8 mouse cellular contexts compared by ENCODE assay signal in the genomic region with DNA sequence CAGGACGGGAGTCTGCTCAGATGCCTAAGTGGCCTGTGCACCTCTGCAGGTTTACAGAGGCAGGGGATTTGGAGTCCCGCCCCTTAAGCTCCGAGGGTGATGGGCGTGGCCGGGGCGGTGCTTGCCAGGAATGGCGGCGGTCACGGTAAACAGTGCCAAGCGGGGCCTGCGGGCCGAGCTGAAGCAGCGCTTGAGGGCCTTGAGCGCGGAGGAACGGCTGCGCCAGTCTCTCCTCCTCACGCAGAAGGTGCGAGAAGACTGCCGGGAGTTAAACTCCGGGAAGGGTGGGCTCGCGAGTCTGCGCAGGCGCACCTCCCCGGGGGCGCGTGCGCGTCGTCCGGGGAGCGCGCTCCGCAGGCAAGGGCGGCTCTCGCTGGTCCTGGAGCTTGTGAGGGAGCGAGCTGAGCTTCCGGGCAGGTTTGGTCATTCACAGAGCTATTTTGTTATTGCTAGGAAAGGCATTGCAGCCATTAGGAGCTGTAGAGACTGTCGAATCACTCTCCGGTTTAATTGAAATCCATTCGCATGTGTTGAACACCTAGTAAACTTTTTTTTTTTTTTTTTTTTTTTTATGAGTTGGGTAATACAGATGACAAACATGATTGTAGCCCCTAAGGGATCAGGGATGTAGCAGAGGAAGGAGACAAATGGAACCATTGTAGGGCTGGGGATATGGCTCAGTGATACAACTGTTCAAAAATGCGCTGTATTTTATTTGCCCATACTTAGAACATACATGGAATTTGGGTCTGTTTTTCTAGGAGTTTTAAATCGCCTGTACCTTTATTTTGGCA. TPM values are rescaled to one million over a fixed set of nuclear protein-coding genes. Genes with fewer than 3 reads are reported as not detected.
A peak's percentile ranks its signal among the peaks of the same experiment; 100 is the strongest.
DNase-seq lines count a peak whose midpoint lies in the region; ATAC-seq and TF ChIP-seq lines count a peak whose summit lies in the region.
"Not testable (repeated sequence)": the region's sequence is repeated elsewhere in the genome, so short reads cannot be mapped to it uniquely, and the experiment has no call there.

No protein-coding gene starts in this region.

- ATAC-seq in forebrain, postnatal 0 days, result peak; percentile 95
- ATAC-seq in liver, embryonic 14.5 days (ENCODE audit: insufficient read depth), result peak; percentile 94
- ATAC-seq in stomach, embryonic 16.5 days (ENCODE audit: insufficient read depth, low FRiP score), result peak; percentile 96

- not testable (repeated sequence) for H3K27me3 ChIP-seq in E14TG2a.4 (ENCODE audit: insufficient read depth, low read length); forebrain, postnatal 0 days (ENCODE audit: insufficient read depth, low read length); liver, embryonic 14.5 days (ENCODE audit: control insufficient read depth, insufficient read depth, low read length); stomach, embryonic 16.5 days (ENCODE audit: control insufficient read depth, insufficient read depth, low read length)

- not testable (repeated sequence) for TF ChIP-seq EP300 in liver, embryonic 14.5 days (IDR thresholded peaks at IDR 0.05; ENCODE audit: low read depth)

- 7% methylated on average over 9 of the region's 44 CpGs for WGBS in forebrain, postnatal 0 days
- WGBS in liver, embryonic 14.5 days (ENCODE audit: insufficient replicate concordance), result 10% methylated on average over 4 of the region's 44 CpGs
- WGBS in stomach, embryonic 16.5 days, result 5% methylated on average over 8 of the region's 44 CpGs

- not testable (repeated sequence) for H3K9me3 ChIP-seq in E14TG2a.4 (ENCODE audit: low read length); forebrain, postnatal 0 days (ENCODE audit: low read length); liver, embryonic 14.5 days (ENCODE audit: control insufficient read depth, low read length); stomach, embryonic 16.5 days (replicated peaks; ENCODE audit: control insufficient read depth, low read length)

- intact Hi-C loops in heart, postnatal 25 days (cut with DNase I), result not testable (repeated sequence)

- peak overlapping the region; percentile 45 for H3K4me2 ChIP-seq in forebrain, postnatal 0 days (ENCODE audit: low read depth)
- H3K4me2 ChIP-seq in liver, embryonic 14.5 days (ENCODE audit: low read depth), result peak overlapping the region; percentile 54
- H3K4me2 ChIP-seq in stomach, embryonic 16.5 days (ENCODE audit: low read depth, low read length), result peak overlapping the region; percentile 47

- H3K9ac ChIP-seq in forebrain, postnatal 0 days, result 0 out of 2 replicates have a peak overlapping the region, but pooled peaks have one; percentile 25
- H3K9ac ChIP-seq in liver, embryonic 14.5 days (replicated peaks), result peak overlapping the region; percentile 34; the same call in 1 of the 2 replicates
- H3K9ac ChIP-seq in stomach, embryonic 16.5 days (ENCODE audit: low read length), result peak overlapping the region; percentile 46

- peak; percentile 91 to 92 for DNase-seq in cerebellum, adult 18-20 months
- peak; percentile 35 for DNase-seq in forebrain, postnatal 0 days
- DNase-seq in heart, postnatal 25 days (ENCODE audit: low spot score), result peak; percentile 84
- peak; percentile 83 to 90 for DNase-seq in kidney, postnatal 4 days
- not testable (repeated sequence) for DNase-seq in liver, embryonic 14.5 days (ENCODE audit: low read depth in 3 of 3, low spot score in 3 of 3)
- DNase-seq in natural killer cell, adult 2 months (ENCODE audit: low spot score in 2 of 2), result peak; percentile 87 to 88

- H3K4me3 ChIP-seq in E14TG2a.4 (replicated peaks; ENCODE audit: low read length), result peak overlapping the region; percentile 41; the same call in 1 of the 2 replicates
- H3K4me3 ChIP-seq in forebrain, postnatal 0 days (ENCODE audit: low read depth, low read length), result peak overlapping the region; percentile 26
- H3K4me3 ChIP-seq in liver, embryonic 14.5 days (ENCODE audit: insufficient read depth in 1 of 2, low read depth in 2 of 2, low read length in 2 of 2), result peak overlapping the region; percentile 39 to 56
- peak overlapping the region; percentile 37 for H3K4me3 ChIP-seq in stomach, embryonic 16.5 days (replicated peaks; ENCODE audit: low read length)

- H3K4me1 ChIP-seq in E14TG2a.4 (replicated peaks; ENCODE audit: low read depth, low read length); forebrain, postnatal 0 days (ENCODE audit: insufficient read depth); liver, embryonic 14.5 days (replicated peaks; ENCODE audit: control insufficient read depth in 2 of 2, insufficient read depth in 2 of 2, low read length in 1 of 2); stomach, embryonic 16.5 days (ENCODE audit: control insufficient read depth, insufficient read depth, low read length): not testable (repeated sequence)

- not testable (repeated sequence) for H3K36me3 ChIP-seq in E14TG2a.4 (ENCODE audit: insufficient read depth, low read length); forebrain, postnatal 0 days (ENCODE audit: insufficient read depth); liver, embryonic 14.5 days (replicated peaks; ENCODE audit: control insufficient read depth, insufficient read depth, low read depth); stomach, embryonic 16.5 days (ENCODE audit: control insufficient read depth, insufficient read depth, low read length)

- TF ChIP-seq CTCF in E14TG2a.4 (conservative IDR thresholded peaks at IDR 0.05; ENCODE audit: low read length); forebrain, postnatal 0 days (IDR thresholded peaks at IDR 0.05; ENCODE audit: low read depth); liver, embryonic 14.5 days (IDR thresholded peaks at IDR 0.05; ENCODE audit: low read depth): not testable (repeated sequence)

- 0 out of 2 replicates have a peak overlapping the region, but pooled peaks have one; percentile 54 for H3K27ac ChIP-seq in forebrain, postnatal 0 days (ENCODE audit: low read depth, low read length)
- H3K27ac ChIP-seq in liver, embryonic 14.5 days, result not testable (repeated sequence)
- H3K27ac ChIP-seq in stomach, embryonic 16.5 days (ENCODE audit: low read length), result peak overlapping the region; percentile 66; the same call in 1 of the 2 replicates

RNA-seq across cellular contexts. Expression of a gene that starts 0.8 kb away (rescaled TPM):
- total RNA-seq in forebrain, postnatal 0 days (2014; rRNA removed), result 3.2 and 5.7 TPM in 2 replicates
- polyA plus RNA-seq in forebrain, postnatal 0 days (2015; fragmentation: Nextera tagmentation; extraction: Ambion mirVana), result 15.1 and 17.8 TPM in 2 replicates
- 10 to 100 TPM; 13.2 to 16.1 TPM for total RNA-seq in heart, postnatal 25 days (2021)
- polyA plus RNA-seq in liver, embryonic 14.5 days (2012; rRNA removed), result 4.9 and 8.1 TPM in 2 replicates
- polyA plus RNA-seq in liver, embryonic 14.5 days (2014; fragmentation: Nextera tagmentation; extraction: Ambion mirVana), result 11.7 and 13.8 TPM in 2 replicates
- polyA plus RNA-seq in stomach, embryonic 16.5 days (2015; fragmentation: Nextera tagmentation; extraction: Ambion mirVana), result 26.9 and 30.8 TPM in 2 replicates

RNA-seq across cellular contexts. Expression of a gene that starts 12.1 kb away (rescaled TPM):
- not detected in 2 replicates for total RNA-seq in forebrain, postnatal 0 days (2014; rRNA removed)
- polyA plus RNA-seq in forebrain, postnatal 0 days (2015; fragmentation: Nextera tagmentation; extraction: Ambion mirVana), result 0.68 and 1.3 TPM in 2 replicates
- not detected for total RNA-seq in heart, postnatal 25 days (2021)
- not detected in 2 replicates for polyA plus RNA-seq in liver, embryonic 14.5 days (2012; rRNA removed)
- polyA plus RNA-seq in liver, embryonic 14.5 days (2014; fragmentation: Nextera tagmentation; extraction: Ambion mirVana), result 0.27 TPM in 1 of 2 replicates, not detected in the other
- 1.0 and 1.7 TPM in 2 replicates for polyA plus RNA-seq in stomach, embryonic 16.5 days (2015; fragmentation: Nextera tagmentation; extraction: Ambion mirVana)

RNA-seq across cellular contexts. Expression of a gene that starts 12.3 kb away (rescaled TPM):
- 2.8 and 5.2 TPM in 2 replicates for total RNA-seq in forebrain, postnatal 0 days (2014; rRNA removed)
- polyA plus RNA-seq in forebrain, postnatal 0 days (2015; fragmentation: Nextera tagmentation; extraction: Ambion mirVana), result 2.8 TPM in 2 replicates
- under 1 TPM in 1 of 2 experiments, not detected in 1; 0.53 TPM for total RNA-seq in heart, postnatal 25 days (2021)
- polyA plus RNA-seq in liver, embryonic 14.5 days (2012; rRNA removed), result 0.76 and 1.1 TPM in 2 replicates
- polyA plus RNA-seq in liver, embryonic 14.5 days (2014; fragmentation: Nextera tagmentation; extraction: Ambion mirVana), result 0.94 and 1.4 TPM in 2 replicates
- 2.3 and 2.7 TPM in 2 replicates for polyA plus RNA-seq in stomach, embryonic 16.5 days (2015; fragmentation: Nextera tagmentation; extraction: Ambion mirVana)
